Mouse (Mus musculus) heart, embryonic 13.5 days (tissue): ENCODE results near the gene Ccr4. TPM values are rescaled to one million over a fixed set of nuclear protein-coding genes. Genes with fewer than 3 reads are reported as not detected.

ENCODE experiments used
- ATAC-seq: fragments of 200-750 bp; cut with Nextera tagmentation; 2 replicates; pipeline ENCODE4 v1.8.0; 2017; ENCODE audit warnings: moderate TSS enrichment; ENCODE audit not compliant: insufficient number of reproducible peaks, low FRiP score, low TSS enrichment; ENCODE audit errors: extremely low read depth
- H3K27ac ChIP-seq: fragments of 300-500 bp; sonication (generic); replicated peaks from 2 replicates; pipeline ENCODE4 v1.5.1; 2015; ENCODE audit warnings: moderate library complexity, mild to moderate bottlenecking, inconsistent platforms
- H3K27me3 ChIP-seq: fragments of 300-500 bp; sonication (generic); replicated peaks from 2 replicates; pipeline ENCODE4 v1.6.1; 2015; ENCODE audit warnings: mild to moderate bottlenecking, inconsistent platforms
- H3K36me3 ChIP-seq: fragments of 300-500 bp; sonication (generic); 2 replicates; pipeline ENCODE4 v1.6.1; 2015; ENCODE audit warnings: mild to moderate bottlenecking, inconsistent platforms
- H3K4me1 ChIP-seq: fragments of 300-500 bp; sonication (generic); 2 replicates; pipeline ENCODE4 v1.6.1; 2015; ENCODE audit warnings: inconsistent platforms
- H3K4me2 ChIP-seq: fragments of 300-500 bp; sonication (generic); 2 replicates; pipeline ENCODE4 v1.6.1; 2015; ENCODE audit warnings: inconsistent platforms, mild to moderate bottlenecking, moderate library complexity
- H3K4me3 ChIP-seq: fragments of 300-500 bp; sonication (generic); 2 replicates; pipeline ENCODE4 v1.5.1; 2015; ENCODE audit warnings: moderate library complexity, mild to moderate bottlenecking, inconsistent platforms
- H3K9ac ChIP-seq: fragments of 300-500 bp; sonication (generic); 2 replicates; pipeline ENCODE4 v1.6.1; 2015; ENCODE audit warnings: inconsistent platforms, mild to moderate bottlenecking, moderate library complexity
- H3K9me3 ChIP-seq: fragments of 300-500 bp; sonication (generic); 2 replicates; pipeline ENCODE4 v1.6.1; 2016; ENCODE audit warnings: inconsistent platforms
- WGBS: fragments of 180-500 bp; shearing (Covaris S2); methylation state at CpG from one replicate; pipeline ENCODE4 v1.1.7; 2015; ENCODE audit warnings: mixed read lengths; 5-methylcytosine and 5-hydroxymethylcytosine counted together
- polyA plus RNA-seq: library from polyadenylated mRNA; unstranded; fragments of >200 nt; fragmentation: Nextera tagmentation; extraction: Ambion mirVana; gene quantifications from 2 replicates; pipeline ENCODE4 v1.2.1, GENCODE M21; 2015

The Ccr4 gene
- polyA plus RNA-seq, 1 experiment from 2014 or later, result not detected

DNA sequence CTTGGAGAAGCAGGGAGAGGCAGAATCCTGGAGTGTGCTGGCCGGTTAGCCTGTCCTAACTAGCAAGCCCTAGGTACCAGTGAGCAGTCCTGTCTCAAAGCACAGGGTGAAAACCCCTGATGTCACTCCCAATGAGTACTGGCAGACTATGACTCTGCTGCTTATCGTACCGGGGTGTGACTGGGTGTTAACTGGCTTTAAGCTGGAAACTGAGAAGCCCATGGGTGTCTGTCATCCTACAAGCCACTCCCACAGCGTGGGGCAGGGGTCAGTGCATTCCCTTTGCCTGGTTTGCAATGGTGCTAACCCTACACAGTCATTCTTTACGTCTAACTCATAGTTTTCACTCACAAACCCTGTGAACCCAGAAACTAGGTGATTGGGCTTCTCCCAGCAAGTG, 36.5 kb downstream of the Ccr4 start:
- Histone ChIP-seq H3K4me2 (no peak overlapping the region), H3K27ac (no peak overlapping the region), H3K4me1 (peaks cover 4% of the 10 kb centered on the region; the same call in 1 of the 2 replicates), H3K36me3 (peaks cover 32% of the 10 kb centered on the region), H3K27me3 (no peaks in the 10 kb centered on the region), H3K9ac (no peak overlapping the region), H3K9me3 (0 out of 2 replicates have a peak, but pooled peaks cover 2% of the 10 kb centered on the region), H3K4me3 (no peak overlapping the region)
- WGBS, result 73% methylated on average over 5 of the region's 5 CpGs
- peak; percentile 44; the same call in 1 of the 2 replicates for ATAC-seq

DNA sequence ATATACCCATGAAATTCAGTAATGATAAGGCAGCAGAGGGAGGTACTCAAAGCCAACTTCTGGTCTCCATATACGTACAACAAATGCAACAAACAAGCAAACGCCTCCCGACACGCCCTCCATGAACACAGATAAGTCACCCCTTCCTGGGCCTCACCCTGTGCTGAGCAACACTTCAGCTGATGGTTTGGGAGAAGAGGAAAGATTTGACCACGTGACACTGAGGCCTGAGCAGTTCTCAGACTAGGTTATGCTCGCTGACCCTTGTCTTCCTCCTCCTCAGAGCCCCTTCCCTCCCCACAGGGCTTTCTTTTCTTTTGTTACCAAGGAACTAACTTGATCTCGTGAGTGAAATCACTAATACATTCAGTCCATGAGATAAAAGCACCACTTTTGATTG, 37.8 kb downstream of the Ccr4 start:
- Histone ChIP-seq H3K27ac (no peak overlapping the region), H3K4me3 (no peak overlapping the region), H3K9ac (no peak overlapping the region), H3K4me1 (peaks cover 4% of the 10 kb centered on the region; the same call in 1 of the 2 replicates), H3K4me2 (no peak overlapping the region), H3K36me3 (peaks cover 46% of the 10 kb centered on the region), H3K9me3 (0 out of 2 replicates have a peak, but pooled peaks cover 2% of the 10 kb centered on the region), H3K27me3 (no peaks in the 10 kb centered on the region)
- WGBS, result 60% methylated on average over 7 of the region's 7 CpGs
- no peak for ATAC-seq

- no peak overlapping the region for H3K27ac ChIP-seq
- H3K4me1 ChIP-seq, result peaks cover 4% of the 10 kb centered on the region; the same call in 1 of the 2 replicates
- no peaks in the 10 kb centered on the region for H3K27me3 ChIP-seq
- no peak overlapping the region for H3K4me3 ChIP-seq
- no peak for ATAC-seq
- H3K9me3 ChIP-seq, result 0 out of 2 replicates have a peak, but pooled peaks cover 2% of the 10 kb centered on the region
- H3K4me2 ChIP-seq, result no peak overlapping the region
- H3K36me3 ChIP-seq, result peaks cover 58% of the 10 kb centered on the region
- 61% methylated on average over 6 of the region's 6 CpGs for WGBS
- H3K9ac ChIP-seq, result no peak overlapping the region
These were observed 39.3 kb downstream of the Ccr4 start for GRCm38 (mm10) chr9:114465442-114465841.

DNA sequence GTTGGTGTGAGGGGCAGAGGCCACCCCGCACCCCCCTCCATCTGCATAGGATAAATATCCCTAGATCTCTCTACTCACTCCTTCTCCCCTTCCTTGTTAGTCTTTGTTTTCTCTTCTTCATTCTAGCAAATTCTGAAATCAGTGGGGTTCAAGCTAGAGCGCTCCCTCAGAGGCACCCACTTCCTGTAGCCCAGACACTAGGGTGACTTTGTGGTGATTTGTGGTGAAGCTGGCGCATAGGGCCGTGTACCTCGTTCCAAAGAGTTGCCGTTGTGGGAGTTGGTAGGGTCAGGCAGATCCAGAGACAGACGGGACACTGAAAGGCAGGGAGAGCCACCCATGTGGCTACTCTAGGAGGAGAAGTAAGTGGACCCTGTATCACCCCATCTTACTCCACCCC, 42.1 kb downstream of the Ccr4 start:
- Histone ChIP-seq H3K4me1 (peaks cover 4% of the 10 kb centered on the region; the same call in 1 of the 2 replicates), H3K4me2 (no peak overlapping the region), H3K4me3 (no peak overlapping the region), H3K27ac (no peak overlapping the region), H3K9ac (no peak overlapping the region), H3K9me3 (no peaks in the 10 kb centered on the region), H3K27me3 (no peaks in the 10 kb centered on the region), H3K36me3 (peaks cover 64% of the 10 kb centered on the region)
- whole genome bisulfite sequencing, result 87% methylated on average over 7 of the region's 7 CpGs
- ATAC-seq, result no peak

DNA sequence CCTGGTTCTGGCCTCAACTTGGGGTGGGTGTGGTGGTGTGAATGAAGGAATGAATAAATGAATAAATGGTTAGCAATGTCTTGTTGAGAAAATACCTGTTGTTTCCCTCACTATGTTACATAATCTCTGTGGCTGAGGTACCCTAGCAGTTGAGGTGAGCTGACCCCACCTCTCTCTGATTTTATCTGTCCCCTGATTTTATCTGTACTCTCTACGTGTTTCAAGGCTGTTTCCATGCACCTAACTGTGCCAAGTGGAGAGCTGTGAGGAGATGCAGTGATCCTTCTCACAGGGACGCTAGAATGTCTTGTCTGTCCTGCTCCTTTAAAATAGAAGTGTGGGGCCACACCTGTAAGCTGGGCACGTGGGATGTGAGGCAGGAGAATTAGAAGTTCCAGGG, 46.3 kb downstream of the Ccr4 start:
- WGBS, result 79% methylated on average over 3 of the region's 3 CpGs
- Histone ChIP-seq H3K9ac (no peak overlapping the region), H3K4me2 (no peak overlapping the region), H3K4me1 (no peaks in the 10 kb centered on the region), H3K4me3 (no peak overlapping the region), H3K27me3 (no peaks in the 10 kb centered on the region), H3K27ac (no peak overlapping the region), H3K36me3 (peaks cover 63% of the 10 kb centered on the region), H3K9me3 (no peaks in the 10 kb centered on the region)
- no peak for ATAC-seq

DNA sequence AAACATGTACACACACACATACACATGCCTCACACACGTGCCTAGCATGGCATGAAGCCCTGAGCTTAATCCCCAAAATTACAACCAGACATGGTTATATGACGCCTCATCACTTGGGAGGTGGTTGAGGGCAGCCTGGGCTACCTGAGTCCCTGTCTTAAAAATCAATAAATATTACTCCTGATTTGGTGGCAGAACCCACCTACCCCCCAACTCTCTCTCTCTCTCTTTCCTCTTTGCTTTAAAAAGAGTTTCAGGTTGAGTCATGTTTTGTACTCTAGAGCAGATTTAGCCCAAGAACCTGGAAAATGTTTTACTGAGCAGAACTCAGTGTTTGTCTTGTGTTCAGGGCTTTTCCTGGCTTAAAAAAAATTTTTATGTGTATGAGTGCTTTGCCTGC, 49.3 kb downstream of the Ccr4 start:
- no peak overlapping the region for H3K4me3 ChIP-seq
- H3K4me2 ChIP-seq, result no peak overlapping the region
- 85% methylated on average over 2 of the region's 2 CpGs for WGBS
- H3K9ac ChIP-seq, result no peak overlapping the region
- H3K4me1 ChIP-seq, result no peaks in the 10 kb centered on the region
- no peaks in the 10 kb centered on the region for H3K9me3 ChIP-seq
- H3K27ac ChIP-seq, result no peak overlapping the region
- peaks cover 48% of the 10 kb centered on the region for H3K36me3 ChIP-seq
- no peak for ATAC-seq
- H3K27me3 ChIP-seq, result no peaks in the 10 kb centered on the region

DNA sequence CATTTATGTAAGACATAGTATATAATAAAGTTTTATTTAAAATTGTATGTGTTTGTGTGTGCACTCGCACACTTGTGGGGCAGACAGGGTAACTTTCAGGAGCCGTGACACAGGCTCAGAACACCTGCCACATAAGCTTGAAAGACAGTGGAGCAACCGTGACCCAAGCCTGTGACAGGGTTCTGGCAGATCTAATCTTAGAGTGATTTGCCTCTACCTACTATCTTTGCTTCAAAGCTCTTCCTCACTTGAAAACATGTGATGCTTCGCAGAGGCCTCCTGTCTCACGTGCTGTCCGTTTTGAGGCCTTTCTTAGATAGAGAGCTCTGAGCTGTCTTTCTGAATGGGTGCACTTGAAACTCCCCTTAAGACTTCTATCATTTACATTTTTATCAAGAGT, 52.3 kb downstream of the Ccr4 start:
- Histone ChIP-seq H3K27me3 (no peaks in the 10 kb centered on the region), H3K4me3 (no peak overlapping the region), H3K36me3 (peaks cover 32% of the 10 kb centered on the region), H3K4me2 (no peak overlapping the region), H3K9ac (no peak overlapping the region), H3K27ac (no peak overlapping the region), H3K9me3 (no peaks in the 10 kb centered on the region), H3K4me1 (no peaks in the 10 kb centered on the region)
- 66% methylated on average over 6 of the region's 6 CpGs for WGBS
- ATAC-seq, result no peak

DNA sequence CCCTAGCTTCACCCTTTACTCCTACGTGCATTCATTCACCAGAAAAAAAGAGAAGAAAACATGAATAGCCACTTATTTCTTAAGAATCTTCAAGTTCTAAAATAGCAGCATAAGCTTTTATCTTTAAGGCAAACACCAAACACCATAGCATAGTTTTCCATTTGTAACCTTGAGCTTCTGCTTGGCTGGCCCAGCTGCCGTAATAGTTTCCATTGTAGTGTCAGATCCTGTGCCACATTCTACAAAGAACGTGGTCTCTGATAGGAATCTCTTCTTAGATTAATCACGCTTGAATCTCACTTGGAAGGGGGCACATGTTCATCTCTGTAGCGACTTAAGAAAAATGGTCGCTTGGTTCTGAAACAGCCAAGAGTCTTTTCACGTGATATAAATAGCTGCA, 53.1 kb downstream of the Ccr4 start:
- Histone ChIP-seq H3K4me2 (no peak overlapping the region), H3K9me3 (no peaks in the 10 kb centered on the region), H3K36me3 (peaks cover 24% of the 10 kb centered on the region), H3K9ac (no peak overlapping the region), H3K27ac (no peak overlapping the region), H3K27me3 (no peaks in the 10 kb centered on the region), H3K4me3 (no peak overlapping the region), H3K4me1 (peaks cover 6% of the 10 kb centered on the region; the same call in 1 of the 2 replicates)
- no peak for ATAC-seq
- 78% methylated on average over 7 of the region's 7 CpGs for WGBS

DNA sequence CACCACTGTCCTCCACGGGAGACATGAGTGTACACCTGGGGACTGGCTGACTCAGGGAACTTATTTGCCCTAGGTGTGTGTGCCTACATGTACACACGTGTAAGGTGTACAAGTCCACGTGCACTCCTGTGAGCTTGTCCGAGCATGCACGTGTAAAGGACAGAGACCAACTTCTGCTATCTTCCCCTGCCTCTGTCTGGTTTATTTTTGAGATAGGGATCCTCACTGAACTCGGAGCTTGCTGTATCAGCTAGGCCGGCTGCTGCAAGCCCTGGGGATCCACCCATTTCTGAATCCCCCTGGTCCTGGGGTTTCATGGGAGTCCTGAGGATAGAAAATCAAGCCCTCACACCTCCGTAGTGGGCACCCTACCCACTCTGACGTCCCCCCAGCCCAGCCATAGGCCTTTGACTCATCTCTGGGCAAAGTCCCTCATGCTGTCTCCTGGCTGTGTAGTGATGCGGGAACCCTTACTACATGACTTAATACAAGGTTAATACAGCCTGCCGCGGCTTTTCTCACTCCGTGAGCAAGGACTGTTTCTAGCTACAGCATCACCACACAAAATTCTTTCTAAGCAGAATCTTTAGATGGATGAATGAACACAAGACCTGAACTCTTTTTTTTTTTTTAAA, 55.5 kb downstream of the Ccr4 start:
- WGBS, result 69% methylated on average over 13 of the region's 13 CpGs
- no peak overlapping the region for H3K27ac ChIP-seq
- H3K27me3 ChIP-seq, result no peaks in the 10 kb centered on the region
- H3K4me1 ChIP-seq, result peaks cover 10% of the 10 kb centered on the region; the same call in 1 of the 2 replicates
- no peak overlapping the region for H3K4me3 ChIP-seq
- no peak overlapping the region for H3K9ac ChIP-seq
- peaks cover 13% of the 10 kb centered on the region for H3K36me3 ChIP-seq
- ATAC-seq, result no peak
- H3K4me2 ChIP-seq, result no peak overlapping the region
- no peaks in the 10 kb centered on the region for H3K9me3 ChIP-seq

- 72% methylated on average over 5 of the region's 5 CpGs for WGBS
These were observed 56.0 kb downstream of the Ccr4 start for GRCm38 (mm10) chr9:114448700-114449099.

GRCm38 (mm10) chr9:114446887-114447286, 57.8 kb downstream of the Ccr4 start:
- Histone ChIP-seq H3K27ac (no peak overlapping the region), H3K4me1 (peaks cover 10% of the 10 kb centered on the region; the same call in 1 of the 2 replicates), H3K4me3 (no peak overlapping the region), H3K36me3 (peaks cover 18% of the 10 kb centered on the region; the same call in 1 of the 2 replicates), H3K4me2 (no peak overlapping the region), H3K9me3 (no peaks in the 10 kb centered on the region), H3K9ac (no peak overlapping the region), H3K27me3 (no peaks in the 10 kb centered on the region)
- WGBS, result 46% methylated on average over 8 of the region's 8 CpGs
- ATAC-seq, result peak; percentile 63

More at GRCm38 (mm10) chr9:114448700-114449099, 56.0 kb downstream of the Ccr4 start:
- Histone ChIP-seq H3K9ac (no peak overlapping the region), H3K4me1 (peaks cover 10% of the 10 kb centered on the region; the same call in 1 of the 2 replicates), H3K4me2 (no peak overlapping the region), H3K9me3 (no peaks in the 10 kb centered on the region), H3K27ac (no peak overlapping the region), H3K36me3 (peaks cover 14% of the 10 kb centered on the region), H3K4me3 (no peak overlapping the region), H3K27me3 (no peaks in the 10 kb centered on the region)
- no peak for ATAC-seq

- no peaks in the 10 kb centered on the region for H3K9me3 ChIP-seq
- H3K36me3 ChIP-seq, result peaks cover 25% of the 10 kb centered on the region
- no peak overlapping the region for H3K27ac ChIP-seq
- no peak overlapping the region for H3K9ac ChIP-seq
- no peak overlapping the region for H3K4me2 ChIP-seq
- peaks cover 10% of the 10 kb centered on the region; the same call in 1 of the 2 replicates for H3K4me1 ChIP-seq
- ATAC-seq, result no peak
- H3K27me3 ChIP-seq, result no peaks in the 10 kb centered on the region
- 84% methylated on average over 8 of the region's 8 CpGs for WGBS
- no peak overlapping the region for H3K4me3 ChIP-seq
These were observed 61.4 kb downstream of the Ccr4 start for GRCm38 (mm10) chr9:114443351-114443750.
